Mouse (Mus musculus): ENCODE measurements around the gene Pear1. TPM values are rescaled to one million over a fixed set of nuclear protein-coding genes. Genes with fewer than 3 reads are reported as not detected.

Gene Pear1
- total RNA-seq, 4 experiments from 2014 or later: 8.3 to 10.1 (median 9.5) TPM

DNA sequence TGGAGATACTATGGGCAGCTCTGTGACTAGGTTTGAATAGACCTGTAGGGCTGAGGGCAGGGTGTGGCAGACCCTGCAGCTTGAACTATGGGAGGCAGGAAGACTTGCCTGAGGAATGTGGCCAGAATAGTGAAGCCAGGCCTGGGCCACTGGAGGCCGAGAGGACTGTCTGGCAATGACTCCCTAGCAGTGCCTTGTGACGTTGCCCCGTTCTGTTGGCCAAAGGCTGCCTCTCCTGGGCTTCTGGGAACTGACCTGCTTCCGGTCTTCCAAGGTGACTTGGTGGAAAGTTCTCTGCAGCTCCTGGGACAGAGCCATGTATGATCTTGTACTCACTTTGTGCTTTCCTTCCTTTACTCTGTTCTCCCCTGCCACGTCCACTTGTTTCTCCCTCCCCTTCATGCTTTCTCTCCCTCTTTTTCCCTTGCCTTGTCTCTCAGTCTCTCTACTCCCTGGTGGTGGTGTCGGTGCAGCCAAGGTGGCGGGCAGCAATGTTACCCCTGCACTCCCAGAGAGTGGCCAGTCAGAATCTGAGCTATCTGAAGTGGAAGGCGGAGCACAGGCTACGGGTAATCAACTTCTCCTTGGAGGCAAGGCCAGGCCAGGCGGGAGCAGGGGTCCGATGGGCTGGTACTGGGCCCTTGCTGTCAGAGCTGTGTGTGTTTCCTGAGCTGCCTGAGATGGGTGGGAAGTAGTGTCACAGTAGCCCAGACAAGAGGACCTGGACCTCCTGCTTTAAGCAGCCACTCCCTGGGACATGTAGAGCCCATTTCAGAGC is 89.9 kb downstream of the Pear1 start:
- DNase-seq (ENCODE audit: low spot score in 2 of 2): no peak

DNA sequence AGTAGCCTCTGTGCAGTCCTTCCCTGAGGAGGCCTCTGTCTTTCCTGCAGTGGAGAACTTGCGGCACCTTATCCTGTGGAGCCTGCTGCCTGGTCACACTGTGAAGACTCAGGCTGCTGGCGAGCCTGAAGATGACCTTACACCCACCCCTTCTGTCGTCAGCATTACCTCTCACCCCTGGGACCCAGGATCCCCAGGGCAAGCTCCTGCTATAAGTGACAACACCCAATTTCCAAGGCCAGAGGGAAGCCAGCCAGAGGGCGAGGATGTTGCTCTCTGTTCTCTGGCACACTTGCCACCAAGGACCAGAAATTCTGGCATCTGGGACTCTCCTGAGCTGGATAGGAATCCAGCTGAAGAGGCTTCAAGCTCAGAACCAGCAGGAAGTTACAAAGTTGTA is 91.0 kb downstream of the Pear1 start:
- DNase-seq (ENCODE audit: low spot score in 2 of 2): no peak

DNA sequence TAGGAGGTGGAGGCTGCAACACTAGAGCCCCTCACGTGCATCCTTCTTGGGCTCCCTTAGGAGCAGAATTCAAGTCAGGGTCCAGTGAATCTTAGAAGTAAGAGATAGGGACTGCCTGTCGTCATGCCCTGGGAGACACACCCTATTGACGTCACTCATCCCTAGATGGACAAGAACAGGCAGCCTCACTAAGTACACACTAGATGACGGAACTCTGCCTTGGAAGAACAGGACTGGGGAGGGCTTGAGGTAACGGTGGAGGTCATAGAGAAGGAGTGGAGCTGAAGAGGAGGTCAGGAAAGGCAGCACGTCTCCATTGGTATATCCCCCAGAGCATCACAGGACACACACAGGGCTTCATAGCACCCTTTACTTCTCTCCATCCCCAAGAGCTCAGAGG is 95.4 kb downstream of the Pear1 start:
- no peak for DNase-seq (ENCODE audit: low spot score in 2 of 2)

DNA sequence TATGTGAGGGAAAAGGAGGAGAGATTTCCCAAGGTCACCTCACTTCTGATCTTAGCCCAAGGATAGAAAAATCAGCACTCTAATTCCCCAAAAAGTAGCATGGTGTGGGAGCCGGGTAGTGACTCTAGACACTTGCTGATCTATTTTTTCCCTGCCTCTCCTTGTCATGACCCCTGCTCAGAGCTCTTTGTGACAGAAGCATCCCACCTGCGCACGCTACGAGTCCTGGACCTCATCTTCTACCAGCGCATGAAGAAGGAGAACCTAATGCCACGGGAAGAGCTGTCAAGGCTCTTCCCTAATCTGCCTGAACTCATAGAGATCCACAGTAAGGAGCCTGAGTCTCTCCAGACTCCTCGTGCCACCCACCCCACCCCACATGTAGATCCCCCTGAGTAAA is 97.9 kb downstream of the Pear1 start:
- DNase-seq (ENCODE audit: low spot score in 2 of 2): no peak

DNA sequence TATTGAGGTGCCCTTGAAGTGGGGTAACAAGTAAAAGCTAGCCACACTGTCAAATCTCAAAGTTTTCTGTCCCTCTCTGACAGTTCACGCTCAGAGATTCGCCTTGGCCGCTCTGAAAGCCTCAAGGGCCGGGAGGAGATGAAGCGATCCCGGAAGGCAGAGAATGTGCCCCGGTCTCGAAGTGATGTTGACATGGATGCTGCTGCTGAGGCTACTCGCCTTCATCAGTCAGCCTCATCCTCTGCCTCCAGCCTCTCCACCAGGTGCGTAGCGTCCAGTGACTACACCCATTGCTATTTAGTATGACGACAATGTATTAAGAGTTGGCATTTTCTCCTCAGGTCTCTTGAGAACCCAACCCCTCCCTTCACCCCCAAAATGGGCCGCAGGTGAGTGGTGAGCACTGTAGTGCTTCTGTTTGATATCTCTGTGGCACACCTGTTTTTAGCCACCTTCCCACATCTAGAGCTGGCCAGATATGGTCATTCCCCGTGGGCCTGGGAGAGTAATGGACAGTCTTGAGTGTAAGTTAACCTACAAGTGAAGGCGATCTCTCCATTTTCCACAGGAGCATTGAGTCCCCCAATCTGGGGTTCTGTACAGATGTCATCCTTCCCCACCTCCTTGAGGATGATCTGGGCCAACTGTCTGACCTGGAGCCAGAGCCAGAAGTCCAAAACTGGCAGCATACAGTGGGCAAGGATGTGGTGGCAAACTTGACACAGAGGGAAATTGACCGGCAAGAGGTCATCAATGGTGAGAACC is 98.5 kb downstream of the Pear1 start:
- no peak for DNase-seq (ENCODE audit: low spot score in 2 of 2)

DNA sequence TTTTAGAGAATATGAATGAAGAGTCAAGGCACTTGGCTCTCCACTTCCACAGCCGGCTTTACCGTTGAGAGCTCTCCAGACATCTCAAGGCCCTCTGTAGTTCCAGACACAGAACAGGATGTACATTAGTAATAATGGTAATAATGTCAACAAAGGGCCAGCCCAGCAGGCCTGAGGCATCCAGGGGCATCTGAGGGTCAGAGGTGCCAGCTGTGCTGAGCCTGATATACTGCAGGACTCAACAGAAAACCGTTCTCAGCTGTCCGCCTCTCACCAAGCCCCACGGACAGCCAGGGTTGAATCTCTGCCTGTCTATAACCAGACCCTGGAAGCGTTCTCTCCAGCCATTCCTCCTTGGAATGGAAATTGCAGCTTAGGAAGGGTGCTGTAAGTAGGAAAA is 99.5 kb downstream of the Pear1 start:
- no peak for DNase-seq (ENCODE audit: low spot score in 2 of 2)

DNA sequence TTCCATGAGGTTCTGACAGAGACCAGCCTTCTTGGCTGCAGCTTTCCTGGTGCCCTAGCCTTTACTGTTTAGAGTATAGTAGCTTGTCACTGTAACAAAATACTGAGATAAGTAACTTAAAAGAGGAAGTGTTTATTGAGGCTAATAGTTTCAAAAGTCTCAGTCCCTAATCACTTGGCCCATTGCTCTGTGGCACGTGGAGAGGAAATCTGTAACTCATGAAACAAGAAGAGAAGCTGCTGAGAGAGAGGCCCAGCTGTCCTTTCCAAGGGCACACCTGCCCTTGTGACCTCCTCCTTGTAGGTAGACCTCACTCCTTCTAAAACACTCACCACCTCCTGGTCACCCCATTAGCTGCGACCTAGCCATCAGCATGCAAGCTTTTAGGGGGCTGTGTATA is 105.6 kb downstream of the Pear1 start:
- no peak for DNase-seq (ENCODE audit: low spot score in 2 of 2)

Other genes with a start within 250 kb of the Pear1 start
- gene Arhgef11, start 206.7 kb downstream of the Pear1 start, total RNA-seq (2022): 10 to 100 TPM; 49.1 to 60.9 (median 52.4) TPM
- gene Lrrc71, start 75.7 kb downstream of the Pear1 start, total RNA-seq (2022): 1 to 10 TPM in 2 of 4 experiments, under 1 TPM in 2; 0.57 to 2.5 (median 1.3) TPM
- 1 to 10 TPM; 1.9 to 3.0 (median 2.5) TPM for gene Ntrk1, start 29.1 kb downstream of the Pear1 start, total RNA-seq (2022)
- gene Insrr, start 27.4 kb downstream of the Pear1 start, total RNA-seq (2022): 1 to 10 TPM in 2 of 4 experiments, under 1 TPM in 2; 0.66 to 1.6 (median 1.1) TPM
- not detected for gene Sh2d2a, start 22.4 kb upstream of the Pear1 start, total RNA-seq (2022)
- gene Prcc, start 61.3 kb upstream of the Pear1 start, total RNA-seq (2022): 10 to 100 TPM; 57.8 to 60.1 (median 58.8) TPM
- 100 to 1,000 TPM; 144 to 158 (median 146) TPM for gene Hdgf, start 82.0 kb upstream of the Pear1 start, total RNA-seq (2022)
- 10 to 100 TPM; 49.9 to 59.6 (median 50.5) TPM for gene Mrpl24, start 95.2 kb upstream of the Pear1 start, total RNA-seq (2022)
- gene Isg20l2, start 106.0 kb upstream of the Pear1 start, total RNA-seq (2022): 10 to 100 TPM; 13.8 to 14.5 (median 14.1) TPM
- gene Rrnad1, start 106.4 kb upstream of the Pear1 start, total RNA-seq (2022): 10 to 100 TPM; 17.4 to 23.4 (median 20.6) TPM
- 1 to 10 TPM; 4.9 to 6.5 (median 5.9) TPM for gene Crabp2, start 124.4 kb upstream of the Pear1 start, total RNA-seq (2022)
- gene Nes, start 146.8 kb upstream of the Pear1 start, total RNA-seq (2022): 1 to 10 TPM; 4.0 to 5.5 (median 5.2) TPM
- gene Bcan, start 175.9 kb upstream of the Pear1 start, total RNA-seq (2022): 100 to 1,000 TPM; 230 to 238 (median 233) TPM
- 10 to 100 TPM; 23.0 to 35.7 (median 32.1) TPM for gene Hapln2, start 203.3 kb upstream of the Pear1 start, total RNA-seq (2022)
- gene Gpatch4, start 218.8 kb upstream of the Pear1 start, total RNA-seq (2022): 10 to 100 TPM; 16.7 to 19.5 (median 18.1) TPM
- 10 to 100 TPM; 75.8 to 85.5 (median 78.9) TPM for gene Naxe, start 234.2 kb upstream of the Pear1 start, total RNA-seq (2022)

Data from left cerebral cortex, adult 8-10 months (tissue).